Mouse (Mus musculus) embryo, embryonic 10.5 days (tissue): ENCODE data around the gene Ptafr.
"Not testable (repeated sequence)": the region's sequence is repeated elsewhere in the genome, so short reads cannot be mapped to it uniquely, and the experiment has no call there.

Experiments used
- DNase-seq: peaks from one replicate; pipeline ENCODE4 v3.0.0-alpha.2; 2015; ENCODE audit warnings: low spot score

The Ptafr gene

GRCm38 (mm10) chr4:132563261-132563660, 606 bp upstream of the Ptafr start:
- DNase-seq = no peak

- DNase-seq = no peak
These were observed 1.4 kb downstream of the Ptafr start for GRCm38 (mm10) chr4:132565089-132565747.

- DNase-seq = no peak
These were observed 3.5 kb downstream of the Ptafr start for GRCm38 (mm10) chr4:132567361-132567779.

- DNase-seq = no peak
These were observed 5.2 kb downstream of the Ptafr start for GRCm38 (mm10) chr4:132569115-132569514.

- DNase-seq = no peak
These were observed 7.3 kb downstream of the Ptafr start for GRCm38 (mm10) chr4:132571190-132571589.

- DNase-seq = no peak
These were observed 9.5 kb downstream of the Ptafr start for GRCm38 (mm10) chr4:132573327-132573726.

GRCm38 (mm10) chr4:132574809-132575347, 11.0 kb downstream of the Ptafr start:
- no peak for DNase-seq

- DNase-seq = no peak
These were observed 19.9 kb downstream of the Ptafr start for GRCm38 (mm10) chr4:132583781-132584180.

- DNase-seq = no peak
These were observed 21.1 kb downstream of the Ptafr start for GRCm38 (mm10) chr4:132584975-132585374.

GRCm38 (mm10) chr4:132586282-132586681, 22.4 kb downstream of the Ptafr start:
- no peak for DNase-seq

- no peak for DNase-seq
These were observed 24.6 kb downstream of the Ptafr start for GRCm38 (mm10) chr4:132588512-132588911.

- DNase-seq = no peak
These were observed 26.8 kb downstream of the Ptafr start for GRCm38 (mm10) chr4:132590642-132591041.

GRCm38 (mm10) chr4:132592958-132593357, 29.1 kb downstream of the Ptafr start:
- no peak for DNase-seq

GRCm38 (mm10) chr4:132594191-132594590, 30.3 kb downstream of the Ptafr start:
- peak; percentile 49 for DNase-seq

GRCm38 (mm10) chr4:132598861-132599260, 35.0 kb downstream of the Ptafr start:
- no peak for DNase-seq

GRCm38 (mm10) chr4:132599764-132600163, 35.9 kb downstream of the Ptafr start:
- DNase-seq = no peak

GRCm38 (mm10) chr4:132600465-132600864, 36.6 kb downstream of the Ptafr start:
- no peak for DNase-seq

- not testable (repeated sequence) for DNase-seq
These were observed 37.4 kb downstream of the Ptafr start for GRCm38 (mm10) chr4:132601242-132601641.

- no peak for DNase-seq
These were observed 39.6 kb downstream of the Ptafr start for GRCm38 (mm10) chr4:132603468-132603867.

- DNase-seq = no peak
These were observed 41.9 kb downstream of the Ptafr start for GRCm38 (mm10) chr4:132605816-132606215.

GRCm38 (mm10) chr4:132608147-132608546, 44.3 kb downstream of the Ptafr start:
- no peak for DNase-seq

GRCm38 (mm10) chr4:132610301-132610984, 46.6 kb downstream of the Ptafr start:
- no peak for DNase-seq

GRCm38 (mm10) chr4:132611320-132611719, 47.5 kb downstream of the Ptafr start:
- no peak for DNase-seq
